Mouse (Mus musculus) heart, postnatal 0 days (tissue): Measurements from ENCODE around the gene Cox17. TPM values are rescaled to one million over a fixed set of nuclear protein-coding genes. Genes with fewer than 3 reads are reported as not detected.

ENCODE experiments used
- ATAC-seq: fragments of 200-750 bp; cut with Nextera tagmentation; 2 replicates; pipeline ENCODE4 v1.8.0; 2017; ENCODE audit warnings: low read depth, moderate number of reproducible peaks, moderate library complexity; ENCODE audit not compliant: insufficient read depth
- DNase-seq: peaks from one replicate; pipeline ENCODE4 v3.0.0-alpha.2; 2016; ENCODE audit warnings: low spot score
- H3K27ac ChIP-seq: fragments of 300-500 bp; sonication (generic); 2 replicates; pipeline ENCODE4 v1.5.1; 2014; ENCODE audit warnings: low read depth, mild to moderate bottlenecking
- H3K27me3 ChIP-seq: fragments of 300-500 bp; sonication (generic); 2 replicates; pipeline ENCODE4 v1.6.1; 2014; ENCODE audit warnings: low read length, mixed read lengths; ENCODE audit not compliant: control insufficient read depth, insufficient read depth
- H3K36me3 ChIP-seq: fragments of 300-500 bp; sonication (generic); replicated peaks from 2 replicates; pipeline ENCODE4 v1.6.1; 2014; ENCODE audit warnings: low read length, mixed read lengths; ENCODE audit not compliant: control insufficient read depth, insufficient read depth
- H3K4me1 ChIP-seq: fragments of 300-500 bp; sonication (generic); 2 replicates; pipeline ENCODE4 v1.6.1; 2014; ENCODE audit warnings: antibody characterized with exemption; ENCODE audit not compliant: control insufficient read depth, insufficient read depth
- H3K4me2 ChIP-seq: fragments of 300-500 bp; sonication (generic); 2 replicates; pipeline ENCODE4 v1.6.1; 2014; ENCODE audit warnings: low read depth, mild to moderate bottlenecking, low read length, moderate library complexity
- H3K4me3 ChIP-seq: fragments of 300-500 bp; sonication (generic); 2 replicates; pipeline ENCODE4 v1.5.1; 2014; ENCODE audit warnings: low read depth, low read length
- H3K9ac ChIP-seq: fragments of 300-500 bp; sonication (generic); replicated peaks from 2 replicates; pipeline ENCODE4 v1.6.1; 2014; ENCODE audit warnings: low read depth, low read length, mixed read lengths
- H3K9me3 ChIP-seq: fragments of 300-500 bp; sonication (generic); replicated peaks from 2 replicates; pipeline ENCODE4 v1.6.1; 2016; ENCODE audit warnings: low read length; ENCODE audit not compliant: control insufficient read depth
- CTCF ChIP-seq: IDR thresholded peaks from 2 replicates; pipeline ENCODE4 v1.5.1; 2016; ENCODE audit warnings: antibody characterized with exemption, control low read depth, low read depth
- EP300 ChIP-seq: IDR thresholded peaks from 2 replicates; pipeline ENCODE4 v1.6.1; 2016; ENCODE audit warnings: antibody characterized with exemption, low read depth
- WGBS: fragments of 180-500 bp; shearing (Covaris S2); extraction: QIAGEN DNeasy Blood & Tissue Kit; methylation state at CpG from one replicate; pipeline ENCODE4 v1.1.7; 2014; 5-methylcytosine and 5-hydroxymethylcytosine counted together
- polyA plus RNA-seq: library from polyadenylated mRNA; unstranded; fragments of >200 nt; fragmentation: Nextera tagmentation; extraction: Ambion mirVana; gene quantifications from 2 replicates; pipeline ENCODE4 v1.2.1, GENCODE M21; 2015
- total RNA-seq: library from RNA; depleted of rRNA; stranded (reverse); fragments of >200 nt; gene quantifications from 2 replicates; pipeline ENCODE4 v1.2.3, GENCODE M21; 2014; ENCODE audit warnings: low replicate concordance

Gene Cox17
- total and polyA plus RNA-seq, 2 experiments from 2014 or later = 84.7 to 579 TPM

- H3K4me3 ChIP-seq = peak overlapping the region; percentile 25
- peak overlapping the region; percentile 72 for H3K27ac ChIP-seq
- no peaks in the 10 kb centered on the region for H3K36me3 ChIP-seq
- WGBS = 54% methylated on average over 23 of the region's 23 CpGs
- no peaks in the 10 kb centered on the region for H3K27me3 ChIP-seq
- TF ChIP-seq CTCF (no peak), EP300 (no peak)
- no peaks in the 10 kb centered on the region for H3K4me1 ChIP-seq
- 0 out of 2 replicates have a peak overlapping the region, but pooled peaks have one; percentile 1 for H3K9ac ChIP-seq
- H3K4me2 ChIP-seq = peak overlapping the region; percentile 45
- peak; percentile 73 for DNase-seq
- peak; percentile 50 for ATAC-seq
- no peaks in the 10 kb centered on the region for H3K9me3 ChIP-seq
Observed at GRCm38 (mm10) chr16:38392126-38392894, 45.5 kb downstream of the Cox17 start.

- no peaks in the 10 kb centered on the region for H3K9me3 ChIP-seq
- ATAC-seq (peak; percentile 30), DNase-seq (no peak)
- peak overlapping the region; percentile 47 for H3K27ac ChIP-seq
- H3K4me2 ChIP-seq = no peak overlapping the region
- no peaks in the 10 kb centered on the region for H3K27me3 ChIP-seq
- WGBS = 86% methylated on average over 8 of the region's 8 CpGs
- no peaks in the 10 kb centered on the region for H3K36me3 ChIP-seq
- no peak overlapping the region for H3K4me3 ChIP-seq
- H3K4me1 ChIP-seq = 0 out of 2 replicates have a peak, but pooled peaks cover 2% of the 10 kb centered on the region
- no peak overlapping the region for H3K9ac ChIP-seq
- TF ChIP-seq EP300 (no peak), CTCF (no peak)
Observed at GRCm38 (mm10) chr16:38394191-38394618, 47.4 kb downstream of the Cox17 start.

- Histone ChIP-seq H3K9ac (no peak overlapping the region), H3K9me3 (no peaks in the 10 kb centered on the region), H3K4me2 (no peak overlapping the region), H3K4me3 (no peak overlapping the region), H3K4me1 (peaks cover 11% of the 10 kb centered on the region; the same call in 1 of the 2 replicates), H3K27ac (no peak overlapping the region), H3K36me3 (no peaks in the 10 kb centered on the region), H3K27me3 (no peaks in the 10 kb centered on the region)
- TF ChIP-seq CTCF (no peak), EP300 (no peak)
- DNase-seq (no peak), ATAC-seq (no peak)
- 71% methylated on average over 6 of the region's 6 CpGs for WGBS
Observed at GRCm38 (mm10) chr16:38395060-38395730, 48.4 kb downstream of the Cox17 start.

GRCm38 (mm10) chr16:38396155-38396554, 49.4 kb downstream of the Cox17 start:
- peaks cover 11% of the 10 kb centered on the region; the same call in 1 of the 2 replicates for H3K4me1 ChIP-seq
- ATAC-seq (no peak; the same call in 1 of the 2 replicates), DNase-seq (peak; percentile 60)
- TF ChIP-seq CTCF (no peak), EP300 (no peak)
- no peak overlapping the region for H3K9ac ChIP-seq
- H3K27me3 ChIP-seq = no peaks in the 10 kb centered on the region
- no peak overlapping the region for H3K4me3 ChIP-seq
- 24% methylated on average over 13 of the region's 13 CpGs for WGBS
- peak overlapping the region; percentile 44; the same call in 1 of the 2 replicates for H3K27ac ChIP-seq
- no peaks in the 10 kb centered on the region for H3K36me3 ChIP-seq
- H3K9me3 ChIP-seq = no peaks in the 10 kb centered on the region
- H3K4me2 ChIP-seq = peak overlapping the region; percentile 34

GRCm38 (mm10) chr16:38398266-38398665, 51.5 kb downstream of the Cox17 start:
- Histone ChIP-seq H3K9me3 (no peaks in the 10 kb centered on the region), H3K9ac (no peak overlapping the region), H3K4me1 (peaks cover 11% of the 10 kb centered on the region; the same call in 1 of the 2 replicates), H3K27me3 (no peaks in the 10 kb centered on the region), H3K27ac (no peak overlapping the region), H3K36me3 (no peaks in the 10 kb centered on the region), H3K4me2 (no peak overlapping the region), H3K4me3 (no peak overlapping the region)
- TF ChIP-seq CTCF (no peak), EP300 (no peak)
- 92% methylated on average over 6 of the region's 6 CpGs for WGBS
- ATAC-seq = no peak
- DNase-seq = no peak
